In the genomic region with DNA sequence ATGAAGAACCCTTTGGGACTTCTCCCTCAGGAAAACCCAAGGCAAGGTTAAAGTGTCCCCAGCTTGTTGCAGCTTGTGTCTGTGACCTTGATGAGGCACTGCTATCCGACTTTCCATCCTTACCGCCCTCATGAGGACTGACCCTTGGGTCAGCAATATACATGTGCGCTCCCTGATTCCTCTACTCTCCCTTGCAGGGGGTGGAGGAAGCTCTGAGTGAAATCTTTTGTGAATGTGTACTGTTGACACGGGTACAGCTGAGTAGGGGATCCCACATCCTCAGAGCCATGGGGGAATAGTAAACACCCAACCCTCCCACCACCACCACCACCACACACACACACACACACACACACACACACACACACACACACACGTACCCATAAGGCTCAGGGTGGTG, we compare ENCODE assay signal across 17 mouse cellular contexts. TPM values are rescaled to one million over a fixed set of nuclear protein-coding genes. Genes with fewer than 3 reads are reported as not detected.
DNase-seq lines count a peak whose midpoint lies in the region; ATAC-seq and TF ChIP-seq lines count a peak whose summit lies in the region.
"Had no signal": no experiment of that assay in that cellular context is flagged by ENCODE, and none has a peak within 500 bp of the region (broad histone marks: within the 10 kb centered on the region; RNA-seq: fewer than 3 reads in every experiment).

No protein-coding gene starts in this region.

- no peak overlapping the region for H3K4me3 ChIP-seq in hindbrain, postnatal 0 days (ENCODE audit: low read length)
- H3K4me3 ChIP-seq in hindbrain, embryonic 11.5 days (ENCODE audit: low read depth, low read length) = no peak overlapping the region
- no peak overlapping the region for H3K4me3 ChIP-seq in lung, postnatal 0 days (ENCODE audit: low read depth, low read length)
- no peak overlapping the region for H3K4me3 ChIP-seq in lung, adult 2 months (replicated peaks; ENCODE audit: extremely low read depth, low read depth, low read length)
- no peak overlapping the region for H3K4me3 ChIP-seq in intestine, embryonic 14.5 days (ENCODE audit: low read depth, low read length)
- H3K4me3 ChIP-seq in limb, embryonic 10.5 days = no peak overlapping the region
- H3K4me3 ChIP-seq: embryonic facial prominence, embryonic 15.5 days; heart, adult 2 months; liver, embryonic 15.5 days; myocyte had no signal

- WGBS in hindbrain, postnatal 0 days = 59% methylated on average over 5 of the region's 5 CpGs
- WGBS in hindbrain, embryonic 11.5 days = 55% methylated on average over 5 of the region's 5 CpGs
- 53% methylated on average over 4 of the region's 5 CpGs for WGBS in lung, postnatal 0 days
- 59% methylated on average over 5 of the region's 5 CpGs for WGBS in lung, adult 2 months
- WGBS in intestine, embryonic 14.5 days = 51% methylated on average over 5 of the region's 5 CpGs
- WGBS in limb, embryonic 10.5 days = 67% methylated on average over 5 of the region's 5 CpGs

- no peaks in the 10 kb centered on the region for H3K4me1 ChIP-seq in hindbrain, postnatal 0 days (ENCODE audit: insufficient read depth, low read length)
- H3K4me1 ChIP-seq in hindbrain, embryonic 11.5 days (replicated peaks; ENCODE audit: control insufficient read depth, insufficient read depth, low read length) = no peaks in the 10 kb centered on the region
- H3K4me1 ChIP-seq in lung, postnatal 0 days (ENCODE audit: insufficient read depth, low read depth, low read length) = no peaks in the 10 kb centered on the region
- H3K4me1 ChIP-seq in lung, adult 2 months (ENCODE audit: control insufficient read depth, insufficient read depth, low read length) = no peaks in the 10 kb centered on the region
- H3K4me1 ChIP-seq in intestine, embryonic 14.5 days (replicated peaks; ENCODE audit: control insufficient read depth, insufficient read depth, low read length) = no peaks in the 10 kb centered on the region
- peaks cover 12% of the 10 kb centered on the region for H3K4me1 ChIP-seq in limb, embryonic 10.5 days

- H3K9ac ChIP-seq in hindbrain, postnatal 0 days (replicated peaks; ENCODE audit: low read length) = no peak overlapping the region
- no peak overlapping the region for H3K9ac ChIP-seq in hindbrain, embryonic 11.5 days (ENCODE audit: low read depth, low read length)
- H3K9ac ChIP-seq in lung, postnatal 0 days (replicated peaks; ENCODE audit: low read depth) = no peak overlapping the region
- no peak overlapping the region for H3K9ac ChIP-seq in intestine, embryonic 14.5 days (ENCODE audit: low read length)
- H3K9ac ChIP-seq: embryonic facial prominence, embryonic 15.5 days; liver, embryonic 15.5 days had no signal

- TF ChIP-seq POLR2A in lung, adult 2 months (IDR thresholded peaks at IDR 0.05; ENCODE audit: borderline replicate concordance, extremely low read depth, low read depth, low read length) = no peak

- DNase-seq in hindbrain, postnatal 0 days (ENCODE audit: low spot score) = no peak
- no peak for DNase-seq in hindbrain, embryonic 11.5 days (ENCODE audit: low spot score)
- no peak for DNase-seq in lung, postnatal 0 days (ENCODE audit: low spot score)
- no peak for DNase-seq in lung, adult 2 months
- no peak for DNase-seq in intestine, embryonic 14.5 days (ENCODE audit: low spot score)
- no peak for DNase-seq in limb, embryonic 10.5 days (ENCODE audit: low spot score)
- no peak for DNase-seq in ovary, postnatal 14 days (ENCODE audit: low spot score)

- no peak for TF ChIP-seq EP300 in lung, postnatal 0 days (IDR thresholded peaks at IDR 0.05)

- no peak for TF ChIP-seq CTCF in hindbrain, postnatal 0 days (IDR thresholded peaks at IDR 0.05; ENCODE audit: low read depth)
- TF ChIP-seq CTCF in lung, postnatal 0 days (IDR thresholded peaks at IDR 0.05) = no peak
- TF ChIP-seq CTCF in lung, adult 2 months (IDR thresholded peaks at IDR 0.05; ENCODE audit: insufficient read depth, low read length) = no peak

- ATAC-seq in hindbrain, postnatal 0 days = peak; percentile 21; the same call in 1 of the 2 replicates
- ATAC-seq in hindbrain, embryonic 11.5 days (ENCODE audit: low FRiP score) = no peak
- ATAC-seq in lung, postnatal 0 days = peak; percentile 17; the same call in 1 of the 2 replicates
- peak; percentile 16; the same call in 1 of the 2 replicates for ATAC-seq in intestine, embryonic 14.5 days (replicated peaks; ENCODE audit: low FRiP score, low TSS enrichment, low read depth)
- ATAC-seq: activated CD4-positive, CD25-positive, alpha-beta regulatory T cell, adult 4 months had no signal

- no peak overlapping the region for H3K27ac ChIP-seq in hindbrain, postnatal 0 days
- no peak overlapping the region for H3K27ac ChIP-seq in hindbrain, embryonic 11.5 days (ENCODE audit: low read depth, low read length)
- no peak overlapping the region for H3K27ac ChIP-seq in lung, postnatal 0 days (ENCODE audit: low read length)
- H3K27ac ChIP-seq in intestine, embryonic 14.5 days (ENCODE audit: low read depth) = no peak overlapping the region
- H3K27ac ChIP-seq in limb, embryonic 10.5 days = peak overlapping the region; percentile 64
- H3K27ac ChIP-seq: embryonic facial prominence, embryonic 15.5 days; heart, adult 2 months; liver, embryonic 15.5 days had no signal

- H3K4me2 ChIP-seq in hindbrain, postnatal 0 days (ENCODE audit: low read depth, low read length) = no peak overlapping the region
- H3K4me2 ChIP-seq in hindbrain, embryonic 11.5 days (replicated peaks; ENCODE audit: low read depth, low read length) = no peak overlapping the region
- no peak overlapping the region for H3K4me2 ChIP-seq in lung, postnatal 0 days (replicated peaks; ENCODE audit: low read depth, low read length)
- no peak overlapping the region for H3K4me2 ChIP-seq in intestine, embryonic 14.5 days (ENCODE audit: low read length)
- H3K4me2 ChIP-seq: embryonic facial prominence, embryonic 15.5 days; liver, embryonic 15.5 days; midbrain, embryonic 11.5 days had no signal

- no peaks in the 10 kb centered on the region for H3K9me3 ChIP-seq in hindbrain, postnatal 0 days (ENCODE audit: low read length)
- no peaks in the 10 kb centered on the region for H3K9me3 ChIP-seq in hindbrain, embryonic 11.5 days (ENCODE audit: control insufficient read depth, low read length)
- no peaks in the 10 kb centered on the region for H3K9me3 ChIP-seq in lung, postnatal 0 days (ENCODE audit: low read length)
- H3K9me3 ChIP-seq in intestine, embryonic 14.5 days (ENCODE audit: control insufficient read depth, low read length) = no peaks in the 10 kb centered on the region
- no peaks in the 10 kb centered on the region for H3K9me3 ChIP-seq in limb, embryonic 10.5 days (replicated peaks)
- H3K9me3 ChIP-seq: embryonic facial prominence, embryonic 15.5 days; liver, embryonic 15.5 days had no signal

- no peaks in the 10 kb centered on the region for H3K27me3 ChIP-seq in hindbrain, postnatal 0 days (ENCODE audit: insufficient read depth, low read length)
- no peaks in the 10 kb centered on the region for H3K27me3 ChIP-seq in hindbrain, embryonic 11.5 days (ENCODE audit: control insufficient read depth, insufficient read depth, low read length)
- no peaks in the 10 kb centered on the region for H3K27me3 ChIP-seq in lung, postnatal 0 days (replicated peaks; ENCODE audit: insufficient read depth, low read length)
- H3K27me3 ChIP-seq in intestine, embryonic 14.5 days (replicated peaks; ENCODE audit: control insufficient read depth, insufficient read depth, low read length) = no peaks in the 10 kb centered on the region
- H3K27me3 ChIP-seq in limb, embryonic 10.5 days (ENCODE audit: low read depth, poor library complexity, severe bottlenecking) = no peaks in the 10 kb centered on the region
- H3K27me3 ChIP-seq: Patski had no signal

- H3K36me3 ChIP-seq in hindbrain, postnatal 0 days (ENCODE audit: insufficient read depth, low read length) = no peaks in the 10 kb centered on the region
- no peaks in the 10 kb centered on the region for H3K36me3 ChIP-seq in hindbrain, embryonic 11.5 days (ENCODE audit: control insufficient read depth, insufficient read depth, low read length)
- no peaks in the 10 kb centered on the region for H3K36me3 ChIP-seq in lung, postnatal 0 days (ENCODE audit: insufficient read depth, low read length)
- H3K36me3 ChIP-seq in intestine, embryonic 14.5 days (ENCODE audit: control insufficient read depth, insufficient read depth, low read length) = no peaks in the 10 kb centered on the region
- no peaks in the 10 kb centered on the region for H3K36me3 ChIP-seq in limb, embryonic 10.5 days
- H3K36me3 ChIP-seq: embryonic facial prominence, embryonic 15.5 days; liver, embryonic 15.5 days had no signal

RNA-seq across cellular contexts. Expression of gene Qrich2, which starts 2.7 kb away (rescaled TPM):
- total RNA-seq in hindbrain, postnatal 0 days (2014; rRNA removed) = not detected in 2 replicates
- polyA plus RNA-seq in hindbrain, postnatal 0 days (2015; fragmentation: Nextera tagmentation; extraction: Ambion mirVana) = 0.30 and 0.31 TPM in 2 replicates
- polyA plus RNA-seq in hindbrain, embryonic 11.5 days (2014; fragmentation: Nextera tagmentation; extraction: Ambion mirVana) = 0.17 TPM in 1 of 2 replicates, not detected in the other
- polyA plus RNA-seq in lung, postnatal 0 days (2015; fragmentation: Nextera tagmentation; extraction: Ambion mirVana) = 0.05 and 0.06 TPM in 2 replicates
- polyA plus RNA-seq in lung, adult 2 months (2012; rRNA removed) = 0.11 and 0.18 TPM in 2 replicates
- 0.15 and 0.22 TPM in 2 replicates for polyA plus RNA-seq in intestine, embryonic 14.5 days (2014; fragmentation: Nextera tagmentation; extraction: Ambion mirVana)
- polyA plus RNA-seq in limb, embryonic 10.5 days (2016; fragmentation: Nextera tagmentation; extraction: Ambion mirVana) = 0.36 and 0.44 TPM in 2 replicates
- total RNA-seq: gastrocnemius, postnatal 14 days; heart, adult 2 months had no signal
- polyA plus RNA-seq: activated CD4-positive, CD25-positive, alpha-beta regulatory T cell, adult 4 months; forebrain, embryonic 11.5 days; frontal cortex, adult 2 months; liver, embryonic 15.5 days; myocyte had no signal

RNA-seq across cellular contexts. Expression of gene Ubald2, which starts 29.4 kb away (rescaled TPM):
- 67.9 and 102 TPM in 2 replicates for total RNA-seq in hindbrain, postnatal 0 days (2014; rRNA removed)
- polyA plus RNA-seq in hindbrain, postnatal 0 days (2015; fragmentation: Nextera tagmentation; extraction: Ambion mirVana) = 39.3 and 41.7 TPM in 2 replicates
- 77.9 and 81.2 TPM in 2 replicates for polyA plus RNA-seq in hindbrain, embryonic 11.5 days (2014; fragmentation: Nextera tagmentation; extraction: Ambion mirVana)
- polyA plus RNA-seq in lung, postnatal 0 days (2015; fragmentation: Nextera tagmentation; extraction: Ambion mirVana) = 50.4 and 56.6 TPM in 2 replicates
- polyA plus RNA-seq in lung, adult 2 months (2012; rRNA removed) = 159 and 160 TPM in 2 replicates
- polyA plus RNA-seq in intestine, embryonic 14.5 days (2014; fragmentation: Nextera tagmentation; extraction: Ambion mirVana) = 76.2 and 78.5 TPM in 2 replicates
- 44.1 and 51.8 TPM in 2 replicates for polyA plus RNA-seq in limb, embryonic 10.5 days (2016; fragmentation: Nextera tagmentation; extraction: Ambion mirVana)

RNA-seq across cellular contexts. Expression of gene Prpsap1, which starts 30.7 kb away (rescaled TPM):
- 99.7 and 105 TPM in 2 replicates for total RNA-seq in hindbrain, postnatal 0 days (2014; rRNA removed)
- 148 and 150 TPM in 2 replicates for polyA plus RNA-seq in hindbrain, postnatal 0 days (2015; fragmentation: Nextera tagmentation; extraction: Ambion mirVana)
- polyA plus RNA-seq in hindbrain, embryonic 11.5 days (2014; fragmentation: Nextera tagmentation; extraction: Ambion mirVana) = 164 and 169 TPM in 2 replicates
- polyA plus RNA-seq in lung, postnatal 0 days (2015; fragmentation: Nextera tagmentation; extraction: Ambion mirVana) = 89.5 and 97.7 TPM in 2 replicates
- polyA plus RNA-seq in lung, adult 2 months (2012; rRNA removed) = 82.4 and 92.0 TPM in 2 replicates
- 207 and 208 TPM in 2 replicates for polyA plus RNA-seq in intestine, embryonic 14.5 days (2014; fragmentation: Nextera tagmentation; extraction: Ambion mirVana)
- 203 and 209 TPM in 2 replicates for polyA plus RNA-seq in limb, embryonic 10.5 days (2016; fragmentation: Nextera tagmentation; extraction: Ambion mirVana)

RNA-seq across cellular contexts. Expression of gene Rnf157, which starts 50.5 kb away (rescaled TPM):
- 108 and 117 TPM in 2 replicates for total RNA-seq in hindbrain, postnatal 0 days (2014; rRNA removed)
- 53.0 and 60.5 TPM in 2 replicates for polyA plus RNA-seq in hindbrain, postnatal 0 days (2015; fragmentation: Nextera tagmentation; extraction: Ambion mirVana)
- polyA plus RNA-seq in hindbrain, embryonic 11.5 days (2014; fragmentation: Nextera tagmentation; extraction: Ambion mirVana) = 16.0 and 23.1 TPM in 2 replicates
- polyA plus RNA-seq in lung, postnatal 0 days (2015; fragmentation: Nextera tagmentation; extraction: Ambion mirVana) = 1.4 and 1.8 TPM in 2 replicates
- polyA plus RNA-seq in lung, adult 2 months (2012; rRNA removed) = 3.0 and 3.6 TPM in 2 replicates
- polyA plus RNA-seq in intestine, embryonic 14.5 days (2014; fragmentation: Nextera tagmentation; extraction: Ambion mirVana) = 14.6 and 19.9 TPM in 2 replicates
- polyA plus RNA-seq in limb, embryonic 10.5 days (2016; fragmentation: Nextera tagmentation; extraction: Ambion mirVana) = 11.1 and 18.3 TPM in 2 replicates
